Mouse (Mus musculus): ENCODE data around the gene Gm44965.

DNA sequence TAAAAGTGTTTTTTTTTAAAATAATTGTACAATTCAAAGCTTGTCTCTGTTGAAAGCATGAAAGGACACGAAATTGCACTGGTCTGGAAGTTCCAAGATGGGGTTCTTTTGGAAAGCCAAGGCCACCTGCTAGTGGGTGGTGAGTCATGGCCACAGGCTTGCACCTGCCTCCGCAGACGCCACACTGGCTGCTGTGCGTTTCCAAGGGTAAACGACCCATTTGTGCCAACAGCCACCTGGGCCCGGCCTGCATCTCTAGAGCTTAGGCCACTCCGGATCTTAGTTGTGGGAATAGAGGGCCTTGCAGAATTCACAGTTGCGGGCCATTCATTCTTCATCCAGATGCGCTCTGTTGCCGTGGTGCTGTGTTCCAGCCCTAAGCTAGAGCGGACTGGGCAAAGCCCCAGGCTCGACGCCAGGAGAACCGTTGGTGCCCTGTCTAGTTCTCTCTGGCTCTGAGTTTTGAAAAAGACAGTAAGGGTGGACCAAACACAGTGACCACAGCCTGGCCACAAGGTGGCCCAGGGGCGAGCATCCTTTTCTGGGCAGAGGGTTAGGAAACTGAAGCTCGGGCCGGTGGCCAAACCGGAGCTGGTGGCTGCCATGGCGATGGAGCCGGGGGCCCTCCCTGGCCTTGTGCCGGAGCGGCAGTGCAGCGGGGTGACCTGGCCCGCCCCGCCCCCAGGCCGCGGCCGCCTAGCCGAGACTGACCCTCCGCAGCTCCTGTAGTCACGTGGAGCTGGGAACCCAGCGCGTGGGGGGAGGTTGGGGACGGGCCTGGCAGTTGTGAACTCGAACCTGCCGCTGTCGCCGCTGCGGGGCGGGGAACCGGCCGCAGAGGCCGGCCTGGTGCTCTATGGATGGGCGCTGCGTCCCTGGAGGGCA lies at the start of gene Gm44965, which contains the start of gene Repin1:
- TF ChIP-seq CTCF (conservative IDR thresholded peaks at IDR 0.05; ENCODE audit: insufficient read depth, insufficient read length, low read depth, low read length): peak; percentile 49
- TF ChIP-seq POLR2A (IDR thresholded peaks at IDR 0.05; ENCODE audit: low read depth, low read length): peak; percentile 55
